Mouse (Mus musculus) liver, adult 2 months (tissue): ENCODE results near the gene Fbxo42. TPM values are rescaled to one million over a fixed set of nuclear protein-coding genes. Genes with fewer than 3 reads are reported as not detected.
A peak's percentile ranks its signal among the peaks of the same experiment; 100 is the strongest.

ENCODE experiments used
- DNase-seq: peaks from one replicate; pipeline ENCODE4 v3.0.0-alpha.2; 2011; ENCODE audit warnings: low read depth, low spot score; ENCODE audit errors: extremely low read depth
- H3K27ac ChIP-seq: fragments of 200-500 bp; replicated peaks from 2 replicates; pipeline ENCODE4 v1.5.1; 2012; ENCODE audit warnings: low read depth, mild to moderate bottlenecking, control low read depth, inconsistent platforms, low read length; ENCODE audit not compliant: insufficient read depth
- H3K27me3 ChIP-seq: fragments of 200-500 bp; 2 replicates; pipeline ENCODE4 v1.6.1; 2012; ENCODE audit warnings: mild to moderate bottlenecking, moderate library complexity, low read length, inconsistent platforms; ENCODE audit not compliant: control insufficient read depth, insufficient read depth
- H3K36me3 ChIP-seq: fragments of 200-500 bp; 2 replicates; pipeline ENCODE4 v1.6.1; 2012; ENCODE audit warnings: low read length, inconsistent platforms; ENCODE audit not compliant: control insufficient read depth, insufficient read depth
- H3K4me1 ChIP-seq: fragments of 200-500 bp; 2 replicates; pipeline ENCODE4 v1.6.1; 2011; ENCODE audit warnings: low read length; ENCODE audit not compliant: control insufficient read depth, insufficient read depth
- H3K4me3 ChIP-seq: fragments of 200-500 bp; 2 replicates; pipeline ENCODE4 v1.5.1; 2011; ENCODE audit warnings: low read depth, mild to moderate bottlenecking, control low read depth, low read length, moderate library complexity; ENCODE audit not compliant: insufficient read depth
- H3K79me2 ChIP-seq: fragments of 200-500 bp; 2 replicates; pipeline ENCODE4 v1.6.1; 2012; ENCODE audit warnings: inconsistent platforms, mild to moderate bottlenecking, low read length, moderate library complexity; ENCODE audit not compliant: control insufficient read depth, insufficient read depth
- H3K9ac ChIP-seq: fragments of 200-500 bp; 2 replicates; pipeline ENCODE4 v1.6.1; 2012; ENCODE audit warnings: low read depth, mild to moderate bottlenecking, control low read depth, inconsistent platforms, low read length
- CTCF ChIP-seq: fragments of 200-500 bp; IDR thresholded peaks from 2 replicates; pipeline ENCODE4 v1.5.1; 2011; ENCODE audit warnings: low read depth, low read length, control low read depth
- POLR2A ChIP-seq: fragments of 200-500 bp; IDR thresholded peaks from 2 replicates; pipeline ENCODE4 v1.6.1; 2011; ENCODE audit warnings: low read length, control low read depth; ENCODE audit not compliant: insufficient read depth; ENCODE audit errors: extremely low read depth
- WGBS: fragments of 180-500 bp; shearing (Covaris S2); methylation state at CpG from one replicate; pipeline ENCODE4 v1.1.7; 2018; 5-methylcytosine and 5-hydroxymethylcytosine counted together
- polyA plus RNA-seq: library from polyadenylated mRNA; depleted of rRNA; stranded (reverse); fragments of >200 nt; gene quantifications from 2 replicates; pipeline ENCODE4 v1.2.3, GENCODE M21; 2012
- total RNA-seq: library from RNA; depleted of rRNA; stranded (reverse); fragments of >200 nt; gene quantifications from 2 replicates; pipeline ENCODE4 v1.2.3, GENCODE M21; 2014

Gene Fbxo42
- total and polyA plus RNA-seq, 2 experiments = 2.0 to 6.3 TPM

DNA sequence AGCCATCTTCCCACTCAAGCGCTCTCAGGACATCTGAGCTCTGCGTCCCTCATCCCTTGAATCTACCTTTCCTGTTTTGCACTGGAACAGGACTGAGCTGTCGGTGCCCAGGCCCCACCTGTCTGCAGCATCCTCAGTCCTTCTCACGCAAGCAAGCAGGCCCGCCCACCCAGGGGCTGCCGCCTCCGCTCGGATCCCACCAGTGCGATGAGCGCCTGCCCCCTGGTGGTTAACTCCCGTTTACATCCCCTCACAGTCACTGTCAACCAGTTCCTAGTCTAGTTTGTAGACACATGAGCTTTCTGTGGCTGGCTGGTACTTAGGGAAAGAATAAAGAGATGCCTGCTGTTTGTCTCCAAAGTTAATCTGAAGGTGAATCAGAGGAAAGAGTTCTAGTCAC lies 27.0 kb upstream of the Fbxo42 start:
- H3K36me3 ChIP-seq = peaks cover 4% of the 10 kb centered on the region; the same call in 1 of the 2 replicates
- TF ChIP-seq CTCF = peak; percentile 61
- TF ChIP-seq POLR2A = no peak
- H3K4me3 ChIP-seq = no peak overlapping the region
- no peak for DNase-seq
- H3K27me3 ChIP-seq = no peaks in the 10 kb centered on the region
- H3K4me1 ChIP-seq = peaks cover 10% of the 10 kb centered on the region
- peaks cover 33% of the 10 kb centered on the region for H3K79me2 ChIP-seq
- no peak overlapping the region for H3K9ac ChIP-seq
- no peak overlapping the region for H3K27ac ChIP-seq
- 60% methylated on average over 11 of the region's 11 CpGs for WGBS

DNA sequence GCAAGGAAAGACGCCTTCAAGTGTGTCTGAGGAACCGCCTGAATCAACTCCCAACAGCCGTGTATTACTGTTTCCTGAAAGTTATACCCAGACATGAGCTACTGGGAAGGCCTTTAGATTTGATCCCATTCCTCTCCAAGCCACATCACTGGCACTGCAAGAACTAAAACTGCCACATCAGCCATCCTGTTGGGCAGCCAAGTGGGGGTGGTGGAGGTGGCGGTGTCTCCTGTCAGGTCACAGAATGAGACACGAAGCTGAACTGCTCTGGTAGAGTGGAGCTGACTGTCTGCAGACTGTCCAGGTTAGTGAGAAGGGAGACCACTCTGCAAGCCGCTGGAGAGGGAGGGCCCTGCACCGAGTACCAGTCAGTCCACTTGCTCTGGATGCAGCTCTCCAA lies 25.1 kb upstream of the Fbxo42 start:
- Histone ChIP-seq H3K9ac (no peak overlapping the region), H3K27ac (no peak overlapping the region), H3K79me2 (peaks cover 45% of the 10 kb centered on the region), H3K36me3 (no peaks in the 10 kb centered on the region; the same call in 1 of the 2 replicates), H3K27me3 (no peaks in the 10 kb centered on the region), H3K4me3 (no peak overlapping the region), H3K4me1 (peaks cover 14% of the 10 kb centered on the region)
- 58% methylated on average over 7 of the region's 7 CpGs for WGBS
- no peak for TF ChIP-seq POLR2A
- TF ChIP-seq CTCF = no peak
- DNase-seq = no peak

DNA sequence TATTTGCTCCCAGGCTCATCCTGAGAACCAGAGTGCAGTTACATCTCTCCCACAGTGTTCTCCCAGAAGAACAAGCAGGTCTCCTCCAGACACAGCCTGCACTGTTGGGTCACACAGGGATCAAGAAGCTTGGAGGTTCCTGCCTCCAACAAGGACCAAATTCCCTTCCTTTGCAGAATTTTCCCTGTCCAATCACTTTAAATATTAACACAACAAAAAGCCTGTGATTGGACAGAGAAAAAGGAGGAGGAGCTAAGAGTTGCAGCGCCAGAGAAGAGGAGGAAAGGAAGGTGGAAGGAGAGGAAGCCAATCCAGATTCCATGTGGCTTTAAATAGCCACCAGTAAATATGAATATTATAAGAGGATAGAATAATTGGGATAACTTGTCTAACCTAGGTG lies 24.6 kb upstream of the Fbxo42 start:
- H3K4me1 ChIP-seq = peaks cover 14% of the 10 kb centered on the region
- WGBS = 29% methylated on average over 1 of the region's 1 CpGs
- TF ChIP-seq POLR2A = no peak
- TF ChIP-seq CTCF = no peak
- no peaks in the 10 kb centered on the region for H3K36me3 ChIP-seq
- no peak overlapping the region for H3K4me3 ChIP-seq
- peaks cover 48% of the 10 kb centered on the region for H3K79me2 ChIP-seq
- DNase-seq = no peak
- H3K9ac ChIP-seq = no peak overlapping the region
- no peaks in the 10 kb centered on the region for H3K27me3 ChIP-seq
- no peak overlapping the region for H3K27ac ChIP-seq

DNA sequence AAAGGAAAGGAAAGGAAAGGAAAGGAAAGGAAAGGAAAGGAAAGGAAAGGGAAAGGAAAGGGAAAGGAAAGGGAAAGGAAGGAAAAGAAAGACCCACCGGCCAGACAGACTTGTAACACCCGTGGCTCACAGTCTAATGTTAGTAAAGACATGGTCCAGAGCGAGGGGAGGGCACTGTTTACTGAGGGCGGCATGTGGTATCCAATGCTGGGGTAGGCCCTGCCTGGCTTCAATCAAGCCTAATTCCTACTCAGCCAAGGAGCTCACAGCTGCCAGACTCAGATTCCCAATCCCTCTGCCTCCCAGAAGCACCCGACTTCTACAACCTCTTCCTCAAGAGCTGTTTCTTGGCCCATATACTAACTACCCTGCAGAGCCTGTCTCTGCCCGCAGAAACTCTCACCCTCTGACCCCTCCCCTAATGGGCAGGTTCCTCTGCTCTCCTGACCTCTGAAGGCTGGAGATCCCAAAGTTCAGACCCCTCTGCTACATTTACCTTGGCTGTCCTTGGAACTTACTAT lies 18.5 kb upstream of the Fbxo42 start:
- H3K79me2 ChIP-seq = peaks cover 33% of the 10 kb centered on the region
- peaks cover 39% of the 10 kb centered on the region for H3K4me1 ChIP-seq
- H3K27me3 ChIP-seq = no peaks in the 10 kb centered on the region

DNA sequence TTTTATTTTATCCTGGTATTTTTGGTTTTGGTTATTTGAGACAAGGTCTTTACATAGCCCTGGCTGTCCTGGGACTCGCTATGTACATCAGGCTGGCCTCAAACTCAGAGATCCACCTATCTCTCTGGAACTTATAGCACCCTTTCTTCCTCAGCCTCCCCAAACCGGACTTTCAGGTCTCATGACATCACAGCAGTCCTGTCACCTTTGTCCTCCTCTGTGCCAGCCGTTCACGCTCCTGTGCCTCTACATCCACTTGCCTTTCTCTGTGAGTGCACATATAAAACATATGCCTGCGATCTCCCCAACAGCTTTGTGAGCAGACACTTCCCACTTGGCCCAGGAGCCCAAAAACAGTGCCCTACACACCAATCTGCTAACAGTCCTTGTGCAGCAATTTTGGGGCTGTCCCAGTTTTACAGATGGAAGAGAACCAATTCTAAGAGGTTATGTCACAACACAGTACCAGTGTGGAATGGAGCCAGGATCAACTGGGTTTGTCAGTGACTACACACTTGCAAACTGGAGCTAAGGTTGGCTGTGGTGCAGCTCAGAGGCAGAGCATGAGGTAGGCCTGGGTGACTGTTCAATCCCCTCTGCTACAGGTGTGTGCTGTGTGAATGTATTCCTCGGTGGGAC lies 16.9 kb upstream of the Fbxo42 start:
- H3K79me2 ChIP-seq = peaks cover 26% of the 10 kb centered on the region
- H3K4me1 ChIP-seq = peaks cover 48% of the 10 kb centered on the region
- 23% methylated on average over 6 of the region's 6 CpGs for WGBS
- TF ChIP-seq CTCF (no peak), POLR2A (no peak)
- no peaks in the 10 kb centered on the region for H3K27me3 ChIP-seq
- H3K36me3 ChIP-seq = no peaks in the 10 kb centered on the region
- H3K9ac ChIP-seq = peak overlapping the region; percentile 9
- peak overlapping the region; percentile 90 for H3K27ac ChIP-seq
- peak; percentile 98 for DNase-seq
- H3K4me3 ChIP-seq = peak overlapping the region; percentile 0; the same call in 1 of the 2 replicates

More for the DNA sequence above, 18.5 kb upstream of the Fbxo42 start:
- Histone ChIP-seq H3K36me3 (no peaks in the 10 kb centered on the region), H3K4me3 (no peak overlapping the region), H3K27ac (peak overlapping the region; percentile 66), H3K9ac (no peak overlapping the region; the same call in 1 of the 2 replicates)
- no peak for TF ChIP-seq POLR2A
- no peak for TF ChIP-seq CTCF
- peak; percentile 66 for DNase-seq
- whole genome bisulfite sequencing = 24% methylated on average over 6 of the region's 6 CpGs

DNA sequence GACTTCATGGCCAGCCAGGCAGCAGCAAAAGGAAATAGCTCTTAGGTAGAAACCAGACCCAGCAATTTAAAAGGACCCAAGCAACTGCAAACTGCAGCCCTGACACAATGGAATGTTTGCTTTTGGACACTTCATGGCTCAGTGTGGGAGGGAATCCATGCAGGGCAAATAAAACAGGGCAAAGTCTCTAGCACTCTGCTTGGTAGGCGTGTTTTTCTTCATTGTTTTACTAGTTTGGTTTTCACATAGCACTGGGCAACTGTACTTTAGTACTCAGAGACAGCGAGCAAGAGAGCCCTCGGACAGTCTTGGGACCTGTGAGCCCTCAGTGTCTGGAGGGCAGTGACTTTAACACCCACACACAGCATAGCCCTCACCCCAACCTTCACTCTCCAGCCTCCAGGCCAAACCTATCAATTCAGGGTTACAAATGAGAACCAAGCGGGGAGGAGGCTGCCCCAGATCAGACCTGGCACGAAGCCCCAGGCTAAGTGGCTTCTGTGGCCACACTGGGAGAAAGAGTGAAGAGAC lies 16.1 kb upstream of the Fbxo42 start:
- DNase-seq = peak; percentile 99
- peaks cover 28% of the 10 kb centered on the region for H3K79me2 ChIP-seq
- 0 out of 2 replicates have a peak, but pooled peaks have one; percentile 11 for TF ChIP-seq POLR2A
- no peak for TF ChIP-seq CTCF
- peak overlapping the region; percentile 0; the same call in 1 of the 2 replicates for H3K4me3 ChIP-seq
- no peaks in the 10 kb centered on the region for H3K36me3 ChIP-seq
- 19% methylated on average over 5 of the region's 5 CpGs for WGBS
- H3K27ac ChIP-seq = peak overlapping the region; percentile 90
- no peaks in the 10 kb centered on the region for H3K27me3 ChIP-seq
- peak overlapping the region; percentile 13 for H3K9ac ChIP-seq
- peaks cover 52% of the 10 kb centered on the region for H3K4me1 ChIP-seq
